Mouse (Mus musculus) mesoderm, embryonic 11.5 days (tissue): ENCODE measurements at regions not wholly inside any gene's neighbourhood (a gene's known extent, or its start where the extent isn't known, plus 50 kb on each side); places are given as distances from the start of the nearest gene placed in this dataset.
A peak's percentile ranks its signal among the peaks of the same experiment; 100 is the strongest.

ENCODE experiments used
- DNase-seq: peaks from one replicate; pipeline ENCODE4 v3.0.0-alpha.2; 2012; ENCODE audit warnings: low read depth, low spot score

- no peak for DNase-seq
Measured at GRCm38 (mm10) chr12:35863141-35863540, 62.3 kb upstream of the Agr3 start.

- DNase-seq = no peak
Measured at GRCm38 (mm10) chr12:35853159-35853558, 72.3 kb upstream of the Agr3 start.

DNA sequence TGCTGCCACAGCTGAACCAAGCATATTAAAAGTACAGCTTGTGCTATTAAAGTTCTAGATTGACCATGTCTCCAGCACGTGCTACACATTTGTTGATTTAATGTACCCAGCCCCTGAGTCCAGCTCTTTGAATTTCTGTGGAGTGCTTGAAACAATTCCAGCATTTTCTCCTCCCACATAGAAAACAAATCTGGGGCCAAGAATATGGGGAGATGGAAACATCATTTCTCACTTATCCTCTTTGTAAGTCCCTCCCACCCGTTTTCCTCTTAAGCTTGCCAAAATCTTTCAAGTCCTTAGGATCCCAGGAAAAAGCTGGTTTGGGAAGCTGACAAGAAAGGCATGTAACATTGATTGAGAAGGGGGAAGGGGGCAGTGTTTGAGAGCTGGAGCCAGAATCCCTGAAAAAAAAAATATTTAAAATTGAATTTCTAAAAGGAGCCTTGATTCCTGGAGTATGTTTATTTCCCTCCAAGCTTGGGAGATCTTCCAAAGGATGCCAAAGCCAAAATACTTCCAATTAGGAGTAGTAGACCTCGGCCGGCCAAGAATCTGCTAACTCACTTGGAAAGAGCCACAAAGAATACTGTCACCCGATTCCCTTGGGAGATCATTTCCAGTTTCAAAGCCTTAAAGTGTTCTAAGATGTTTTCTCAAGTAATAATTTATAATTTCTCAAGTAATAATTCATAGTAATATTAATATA, 78.4 kb upstream of the Agr3 start:
- no peak for DNase-seq

GRCm38 (mm10) chr12:35836946-35837345, 88.5 kb upstream of the Agr3 start:
- DNase-seq = no peak

DNA sequence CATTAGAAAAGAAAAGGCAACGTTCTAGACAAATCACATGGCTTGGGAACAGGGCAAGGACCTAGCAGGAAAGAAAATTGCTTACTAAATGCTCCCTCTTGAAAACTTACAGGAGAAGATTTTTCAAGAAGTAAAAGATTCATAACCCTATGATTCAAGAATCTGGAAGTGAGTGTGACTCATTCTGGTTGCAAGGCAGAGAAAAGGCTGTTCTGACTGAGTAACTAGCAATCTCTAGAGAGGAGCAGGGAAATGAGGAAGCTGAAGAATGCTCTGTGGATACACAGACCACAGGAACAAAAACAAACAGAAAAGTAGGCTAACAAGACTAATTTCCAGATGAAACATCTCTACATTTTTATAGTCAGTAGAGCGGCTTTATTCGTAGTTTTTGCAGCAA, 92.1 kb upstream of the Agr3 start:
- DNase-seq = no peak

DNA sequence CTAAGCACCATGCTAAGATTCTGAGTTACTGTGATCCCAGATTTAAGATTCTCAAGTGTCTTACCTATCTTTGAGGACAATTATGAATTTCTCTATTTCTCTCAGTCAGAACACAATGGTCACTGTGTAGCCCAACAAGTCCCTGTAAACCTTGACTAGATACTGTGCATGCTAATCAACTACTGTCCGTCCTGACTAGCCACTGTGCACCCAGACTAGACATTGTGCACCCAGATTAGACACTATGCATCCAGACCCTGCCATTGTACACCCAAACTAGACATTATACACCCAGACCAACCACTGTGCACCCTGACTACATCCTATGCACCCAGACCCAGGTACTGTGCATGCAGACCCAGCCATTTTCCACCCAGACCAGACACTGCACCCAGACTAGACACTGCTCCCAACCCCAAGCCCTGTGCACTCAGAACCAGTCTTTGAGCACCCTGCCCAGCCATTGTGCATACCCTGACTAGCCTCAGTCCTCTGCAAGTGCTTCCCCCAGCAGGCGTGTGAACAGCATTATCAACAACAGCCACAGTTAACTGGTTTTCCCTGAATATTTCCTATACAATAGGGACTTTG, 93.4 kb upstream of the Agr3 start:
- DNase-seq = no peak

DNA sequence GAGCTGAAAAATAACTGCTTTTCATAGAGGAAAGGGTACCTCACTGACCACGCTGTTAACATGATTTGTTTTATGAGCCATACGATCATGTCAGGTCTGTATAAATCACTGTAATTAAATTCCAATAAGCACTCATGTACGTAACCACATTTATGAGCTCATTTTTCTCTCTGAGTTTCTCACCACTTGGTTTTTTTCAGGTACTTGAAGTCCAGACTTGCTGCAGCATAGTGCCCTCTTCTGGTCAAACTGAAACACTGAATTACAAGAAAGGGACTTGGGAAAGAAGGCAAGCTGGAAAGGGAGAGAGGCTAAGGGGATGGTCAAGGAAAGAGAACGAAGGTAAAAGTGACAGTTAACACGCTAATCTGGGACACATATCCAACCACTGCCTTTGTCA, 94.2 kb upstream of the Agr3 start:
- DNase-seq = peak; percentile 76

- no peak for DNase-seq
Measured at GRCm38 (mm10) chr12:35827797-35828196, 97.6 kb upstream of the Agr3 start.

GRCm38 (mm10) chr12:35826990-35827389, 98.4 kb upstream of the Agr3 start:
- no peak for DNase-seq

- DNase-seq = peak; percentile 38
Measured at GRCm38 (mm10) chr12:35824587-35824987, 100.8 kb upstream of the Agr3 start.

GRCm38 (mm10) chr12:35799261-35799660, 126.2 kb upstream of the Agr3 start:
- DNase-seq = no peak

GRCm38 (mm10) chr12:35775396-35775795, 150.0 kb upstream of the Agr3 start:
- DNase-seq = no peak

- no peak for DNase-seq
Measured at GRCm38 (mm10) chr12:35770387-35771024, 154.9 kb upstream of the Agr3 start.

DNA sequence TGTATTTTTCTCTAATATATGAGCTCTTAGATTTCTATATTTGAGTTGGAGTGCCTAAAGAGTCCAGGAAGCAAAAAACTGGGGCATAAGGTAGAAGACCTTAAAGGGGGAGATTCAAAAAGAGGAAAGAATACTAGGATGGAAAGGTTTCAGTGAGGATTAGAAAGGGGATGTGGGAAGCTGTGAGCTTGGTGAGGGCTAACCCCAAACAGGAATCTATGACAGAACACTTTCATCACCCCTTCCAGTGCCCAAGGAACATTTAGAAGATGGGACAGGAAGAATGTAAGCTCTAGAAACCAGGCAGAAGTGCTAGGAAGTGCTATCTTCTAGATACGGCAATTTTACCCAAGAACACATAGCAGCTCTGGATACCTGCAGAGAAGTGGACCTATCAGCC, 166.5 kb upstream of the Agr3 start:
- DNase-seq = no peak

- no peak for DNase-seq
Measured at GRCm38 (mm10) chr12:35755159-35755558, 170.3 kb upstream of the Agr3 start.

DNA sequence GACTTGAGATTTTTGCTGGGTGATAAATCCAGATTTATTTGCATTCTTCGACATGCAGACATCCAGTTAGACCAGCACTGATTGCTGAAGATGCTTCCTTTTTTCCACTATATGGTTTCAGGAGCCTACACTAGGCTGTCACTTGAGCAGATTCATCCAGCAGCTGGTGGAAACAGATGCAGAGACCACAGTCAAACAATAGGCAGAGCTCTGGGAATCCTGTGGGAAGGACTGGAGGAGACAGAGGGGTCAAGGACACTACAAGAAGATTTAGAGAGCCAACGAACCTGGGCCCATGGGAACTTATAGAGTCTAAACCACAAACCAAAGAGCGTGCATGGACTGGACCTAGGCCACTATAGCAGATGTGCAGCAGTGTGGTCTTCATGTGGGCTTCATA, 177.4 kb upstream of the Agr3 start:
- no peak for DNase-seq

DNA sequence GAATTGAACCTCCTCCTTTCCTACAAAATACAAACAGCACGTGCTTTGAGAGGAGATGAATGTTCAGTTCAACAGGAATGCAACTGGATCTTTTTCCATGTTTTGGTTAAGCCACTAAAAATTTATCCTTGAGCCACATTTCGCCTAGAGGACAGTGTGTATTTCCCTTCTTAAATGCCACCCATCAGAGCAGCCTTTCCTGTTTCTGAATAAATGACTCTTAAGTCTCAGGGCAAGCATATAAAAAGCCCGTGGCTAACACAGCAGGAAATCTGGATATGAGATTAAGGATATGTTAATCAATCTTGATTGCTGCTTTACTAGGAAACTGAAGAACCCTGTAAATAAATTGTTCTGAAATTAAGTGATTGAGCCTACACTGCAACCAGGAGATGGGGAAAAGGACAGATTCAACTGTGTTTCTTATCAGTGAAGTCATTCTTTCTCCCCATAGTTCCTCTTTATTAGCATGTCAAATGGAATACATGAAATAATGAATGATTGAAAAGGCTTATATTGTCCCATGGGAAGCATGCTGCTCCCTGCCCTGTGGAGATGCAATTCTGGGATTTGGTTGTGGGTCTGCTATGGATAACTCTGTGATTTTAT, 178.6 kb upstream of the Agr3 start:
- no peak for DNase-seq

DNA sequence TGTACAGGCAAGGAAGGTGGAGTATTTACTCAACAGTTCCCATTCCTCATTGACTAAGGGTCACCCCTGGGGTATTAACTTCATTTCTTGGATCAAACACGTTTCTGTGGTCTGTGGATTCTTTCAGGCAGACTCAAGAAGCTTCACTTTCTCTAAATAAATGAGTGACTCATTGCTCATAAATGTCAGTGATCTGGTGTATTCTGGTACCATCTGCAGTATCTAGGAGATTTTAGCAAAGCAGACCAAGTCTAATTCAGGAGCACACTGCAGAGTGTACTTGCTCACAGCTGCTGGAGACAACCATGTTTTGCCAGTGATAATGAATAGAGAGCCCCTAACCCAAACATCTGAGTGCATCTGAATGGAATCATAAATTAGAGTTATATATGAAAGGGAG, 182.7 kb upstream of the Agr3 start:
- DNase-seq = no peak

GRCm38 (mm10) chr12:35736427-35736826, 189.0 kb upstream of the Agr3 start:
- no peak for DNase-seq

GRCm38 (mm10) chr12:35735002-35735401, 190.4 kb upstream of the Agr3 start:
- DNase-seq = no peak

DNA sequence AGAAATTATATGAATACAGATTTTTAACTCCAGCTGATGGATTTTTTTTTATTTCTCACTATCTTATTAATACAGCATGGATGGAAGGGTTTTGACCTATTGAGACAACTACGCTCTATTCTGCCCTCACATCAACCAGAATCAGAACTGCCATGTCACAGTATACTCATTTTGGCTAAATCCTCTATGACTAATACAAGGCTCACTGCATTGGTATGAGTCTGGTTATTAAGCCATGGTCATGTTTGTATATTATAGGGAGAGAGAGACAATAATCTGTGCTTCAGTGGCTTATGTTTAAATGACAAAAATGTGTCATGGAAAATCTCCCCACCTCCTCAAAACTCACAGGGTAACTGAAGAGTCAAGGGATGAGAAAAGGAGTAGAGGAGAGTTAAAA, 191.0 kb upstream of the Agr3 start:
- DNase-seq = no peak

- no peak for DNase-seq
Measured at GRCm38 (mm10) chr12:35733580-35733979, 191.8 kb upstream of the Agr3 start.

GRCm38 (mm10) chr12:35725910-35726309, 191.1 kb upstream of the Ahr start:
- DNase-seq = no peak
